Mouse (Mus musculus) CD4-positive naive resting alpha-beta T cell, adult 76 days (primary cell): ENCODE measurements around the gene Srp54c. TPM values are rescaled to one million over a fixed set of nuclear protein-coding genes. Genes with fewer than 3 reads are reported as not detected.

Source experiments
- total RNA-seq: library from RNA; stranded (reverse); gene quantifications from one replicate; pipeline ENCODE4 v1.2.4, GENCODE M21; 2023

Gene Srp54c
- total RNA-seq: 23.7 TPM

GRCm38 (mm10) chr12:55229626-55230519 lies at the start of gene Srp54c:
Gene Srp54c (plus strand): TSS chr12:55230168.

GRCm38 (mm10) chr12:55199306-55199705 lies 30.7 kb upstream of the Srp54c start, which contains the start of gene 1700047I17Rik2:
Gene 1700047I17Rik2 (plus strand): TSS chr12:55199592.

GRCm38 (mm10) chr12:55299336-55299735 lies 69.4 kb downstream of the Srp54c start, which contains the start of gene 1110008L16Rik:
Gene 1110008L16Rik (plus strand): TSS chr12:55299577.

GRCm38 (mm10) chr12:55302485-55303441 lies 72.8 kb downstream of the Srp54c start, which contains the start of gene Ppp2r3c:
Gene Ppp2r3c (minus strand): TSS chr12:55302998.

Other genes with a start within 250 kb of the Srp54c start
- gene Gm20403, start 243.6 kb upstream of the Srp54c start, total RNA-seq: not detected
- gene Baz1a, start 215.8 kb upstream of the Srp54c start, total RNA-seq: 91.7 TPM
- gene 2700097O09Rik, start 150.1 kb upstream of the Srp54c start, total RNA-seq: 9.2 TPM
- 59.0 TPM for gene Srp54a, start 149.9 kb upstream of the Srp54c start, total RNA-seq
- gene Fam177a, start 105.7 kb upstream of the Srp54c start, total RNA-seq: not detected
- 35.2 TPM for gene Srp54b, start 75.1 kb upstream of the Srp54c start, total RNA-seq
- 17.4 TPM for gene 1700047I17Rik2, start 30.6 kb upstream of the Srp54c start, total RNA-seq
- gene 1110008L16Rik, start 69.4 kb downstream of the Srp54c start, total RNA-seq: 9.8 TPM
- gene Ppp2r3c, start 72.8 kb downstream of the Srp54c start, total RNA-seq: 27.5 TPM
- gene Psma6, start 154.1 kb downstream of the Srp54c start, total RNA-seq: 95.1 TPM